Mouse (Mus musculus) kidney, adult 2 months (tissue): Measurements from ENCODE around the gene Cib2. TPM values are rescaled to one million over a fixed set of nuclear protein-coding genes. Genes with fewer than 3 reads are reported as not detected.
"Not testable (repeated sequence)": the region's sequence is repeated elsewhere in the genome, so short reads cannot be mapped to it uniquely, and the experiment has no call there.

Experiments used
- DNase-seq: peaks from one replicate; pipeline ENCODE4 v3.0.0; 2021
- H3K27ac ChIP-seq: fragments of 200-500 bp; 2 replicates; pipeline ENCODE4 v1.5.1; 2012; ENCODE audit warnings: low read depth, low read length, control low read depth, inconsistent platforms; ENCODE audit not compliant: insufficient read depth
- H3K27me3 ChIP-seq: fragments of 200-500 bp; replicated peaks from 2 replicates; pipeline ENCODE4 v1.6.1; 2012; ENCODE audit warnings: mild to moderate bottlenecking, moderate library complexity, low read length, inconsistent platforms; ENCODE audit not compliant: control insufficient read depth, insufficient read depth
- H3K36me3 ChIP-seq: fragments of 200-500 bp; 2 replicates; pipeline ENCODE4 v1.6.1; 2012; ENCODE audit warnings: mild to moderate bottlenecking, moderate library complexity, low read length, inconsistent platforms; ENCODE audit not compliant: control insufficient read depth, insufficient read depth
- H3K4me1 ChIP-seq: fragments of 200-500 bp; 2 replicates; pipeline ENCODE4 v1.6.1; 2011; ENCODE audit warnings: low read length; ENCODE audit not compliant: control insufficient read depth, insufficient read depth
- H3K4me3 ChIP-seq: fragments of 200-500 bp; 2 replicates; pipeline ENCODE4 v1.5.1; 2011; ENCODE audit warnings: mild to moderate bottlenecking, low read depth, low read length, control low read depth; ENCODE audit not compliant: insufficient read depth
- CTCF ChIP-seq: fragments of 200-500 bp; conservative IDR thresholded peaks from 2 replicates; pipeline ENCODE4 v1.5.1; 2011; ENCODE audit warnings: low read depth, mild to moderate bottlenecking, control low read depth, low read length, moderate library complexity, mixed read lengths; ENCODE audit not compliant: insufficient read depth, insufficient read length
- POLR2A ChIP-seq: fragments of 200-500 bp; IDR thresholded peaks from one replicate; pipeline ENCODE4 v1.6.1; 2011; ENCODE audit warnings: low read depth, low read length, control low read depth
- WGBS: fragments of 180-500 bp; shearing (Covaris S2); methylation state at CpG from one replicate; pipeline ENCODE4 v1.1.7; 2018; 5-methylcytosine and 5-hydroxymethylcytosine counted together
- polyA plus RNA-seq: library from polyadenylated mRNA; depleted of rRNA; stranded (reverse); fragments of >200 nt; gene quantifications from 2 replicates; pipeline ENCODE4 v1.2.3, GENCODE M21; 2012; rRNA removed

The Cib2 gene
- polyA plus RNA-seq: 7.9 and 10.0 TPM in 2 replicates

DNA sequence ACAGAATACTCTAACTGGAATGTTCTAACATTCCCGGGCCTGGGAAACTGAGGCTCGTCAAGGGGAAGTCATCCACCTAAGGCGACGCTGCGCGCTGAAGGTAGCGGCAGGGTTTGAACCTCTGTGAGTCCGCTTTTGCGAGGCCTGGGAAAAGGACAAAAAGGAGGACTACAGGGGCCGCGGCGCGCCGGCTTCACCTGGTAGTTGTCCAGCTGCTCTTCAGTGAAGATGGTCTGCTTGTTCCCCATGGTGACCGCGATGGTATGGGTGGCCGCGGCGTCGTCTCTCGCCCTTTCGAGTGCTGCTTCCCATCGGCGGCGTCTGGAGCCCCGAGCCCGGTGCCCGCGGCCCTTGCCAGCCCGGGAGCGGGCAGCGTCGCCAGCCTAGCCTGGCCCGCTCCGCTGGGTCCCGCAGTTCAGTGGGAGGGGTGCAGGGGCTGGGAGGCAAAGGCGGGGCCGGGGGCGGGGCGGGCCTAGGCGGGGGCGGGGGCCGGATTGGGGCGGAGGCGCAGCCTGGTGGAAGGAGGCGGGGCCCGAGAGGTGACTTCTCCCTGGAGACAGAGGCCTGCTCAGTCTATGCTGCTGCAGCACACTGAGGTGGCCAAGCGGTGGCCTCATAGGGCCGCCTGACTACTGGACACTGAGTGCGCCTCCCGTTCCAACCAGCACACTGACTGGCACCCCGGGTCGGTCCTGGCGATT, at the start of gene Cib2:
Gene Cib2 (minus strand): TSS at position 448 of the 701 bp plus-strand sequence.
- Histone ChIP-seq H3K4me1 (no peaks in the 10 kb centered on the region), H3K4me3 (peak within 1 kb of the TSS; percentile 54), H3K27me3 (no peaks in the 10 kb centered on the region), H3K36me3 (no peaks in the 10 kb centered on the region), H3K27ac (no peak within 1 kb of the TSS)
- 3% methylated on average over 54 of the region's 54 CpGs for WGBS
- peak; percentile 93 for DNase-seq
- TF ChIP-seq CTCF: peak; percentile 52
- TF ChIP-seq POLR2A: peak; percentile 65

DNA sequence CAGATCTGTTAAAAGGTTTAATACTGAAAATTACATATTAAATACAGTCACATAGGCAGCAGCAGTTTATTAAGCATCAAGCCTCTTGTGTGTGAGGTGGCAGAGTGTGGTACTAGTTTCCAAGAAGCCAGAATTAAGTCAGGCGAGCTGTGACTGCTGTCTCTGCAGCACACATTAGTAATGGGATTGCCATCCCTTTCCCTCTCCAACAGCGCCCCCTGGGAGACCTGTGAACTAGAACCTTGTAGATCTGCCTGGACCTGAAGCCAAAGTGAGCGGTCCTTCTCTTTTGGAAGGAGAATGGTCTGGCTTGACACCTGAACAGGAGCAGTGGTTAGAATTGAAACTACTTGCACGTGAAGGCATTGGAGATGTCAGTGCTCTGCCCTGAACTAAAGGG, 44.9 kb upstream of the Cib2 start:
- peak; percentile 72 for TF ChIP-seq CTCF
- no peak for TF ChIP-seq POLR2A
- Histone ChIP-seq H3K27me3 (no peaks in the 10 kb centered on the region), H3K4me3 (no peak overlapping the region), H3K4me1 (no peaks in the 10 kb centered on the region), H3K36me3 (peaks cover 6% of the 10 kb centered on the region), H3K27ac (no peak overlapping the region)
- 61% methylated on average over 4 of the region's 4 CpGs for WGBS
- peak; percentile 51 for DNase-seq

DNA sequence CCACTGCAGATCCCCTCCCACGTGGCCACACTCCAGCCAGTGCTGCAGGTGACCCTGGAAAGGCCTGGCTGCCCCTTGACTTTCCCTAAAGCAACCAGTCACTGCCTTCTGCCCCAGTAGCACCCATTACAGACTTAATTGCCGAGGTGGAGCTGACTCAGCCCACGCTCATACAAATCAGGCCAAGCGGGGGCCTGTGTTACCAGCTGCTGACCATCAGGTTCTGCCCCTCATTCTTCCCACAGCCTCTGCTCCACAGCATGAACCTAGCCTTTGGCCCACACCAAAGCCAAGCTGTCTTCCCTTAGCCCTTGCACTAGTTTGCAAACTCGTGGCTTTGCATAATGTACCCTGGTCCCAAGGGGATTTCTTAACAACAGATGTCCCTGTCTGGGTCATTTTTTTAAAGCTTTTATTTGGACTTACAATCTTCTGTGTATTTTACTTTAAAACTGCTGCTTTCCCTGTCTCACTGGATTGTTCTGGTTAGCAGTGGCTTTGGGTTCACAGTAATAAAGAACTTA, 44.2 kb upstream of the Cib2 start:
- DNase-seq: peak; percentile 17
- TF ChIP-seq POLR2A: no peak
- no peaks in the 10 kb centered on the region for H3K27me3 ChIP-seq
- WGBS: 68% methylated on average over 5 of the region's 5 CpGs
- H3K4me1 ChIP-seq: no peaks in the 10 kb centered on the region
- no peak overlapping the region for H3K4me3 ChIP-seq
- peaks cover 6% of the 10 kb centered on the region for H3K36me3 ChIP-seq
- H3K27ac ChIP-seq: no peak overlapping the region

DNA sequence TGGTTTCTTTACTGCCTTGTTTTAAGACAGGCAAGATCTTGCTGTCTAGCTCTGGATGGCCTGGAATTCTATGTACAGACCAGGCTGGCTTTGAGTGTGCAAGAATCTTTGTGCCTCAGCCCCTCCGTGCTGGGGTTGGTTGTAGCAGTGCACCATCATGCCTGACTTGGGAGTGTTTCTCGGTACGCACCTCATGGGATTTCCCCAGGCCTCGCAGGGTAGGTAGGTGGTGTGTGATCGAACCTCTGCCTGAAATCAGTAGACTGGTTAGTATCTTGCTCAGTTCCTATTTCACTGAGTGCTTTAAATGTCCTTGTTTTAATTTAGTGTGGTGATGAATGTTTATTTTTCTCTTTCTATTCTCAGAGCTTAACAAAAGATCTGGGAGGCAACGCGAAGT, 42.9 kb upstream of the Cib2 start:
- Histone ChIP-seq H3K4me1 (no peaks in the 10 kb centered on the region), H3K27ac (no peak overlapping the region), H3K36me3 (peaks cover 6% of the 10 kb centered on the region), H3K4me3 (no peak overlapping the region), H3K27me3 (no peaks in the 10 kb centered on the region)
- TF ChIP-seq CTCF (no peak), POLR2A (no peak)
- DNase-seq: no peak
- 91% methylated on average over 7 of the region's 7 CpGs for WGBS

DNA sequence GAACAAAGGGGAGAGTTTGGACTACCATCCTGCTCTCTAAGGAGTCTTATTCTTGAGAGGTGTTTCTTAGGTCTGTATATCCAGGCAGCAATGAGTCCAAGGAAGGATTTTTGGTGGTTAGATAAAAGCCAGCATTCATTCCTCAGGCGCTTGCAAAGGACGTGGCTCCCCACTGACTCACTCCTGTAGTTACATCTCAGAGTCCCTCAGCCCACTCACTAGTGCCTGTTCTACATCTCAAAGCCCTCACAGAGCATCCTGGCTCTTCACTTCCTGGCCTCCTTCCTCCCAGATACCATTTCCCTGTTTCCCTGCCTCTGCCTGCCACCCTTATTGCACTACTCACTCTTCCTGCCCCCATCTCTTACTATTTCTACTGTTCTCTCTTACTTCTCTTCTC, 42.4 kb upstream of the Cib2 start:
- no peak for DNase-seq
- TF ChIP-seq POLR2A (no peak), CTCF (no peak)
- Histone ChIP-seq H3K4me3 (no peak overlapping the region), H3K4me1 (no peaks in the 10 kb centered on the region), H3K27me3 (no peaks in the 10 kb centered on the region), H3K27ac (no peak overlapping the region), H3K36me3 (peaks cover 6% of the 10 kb centered on the region)
- 95% methylated on average over 2 of the region's 2 CpGs for WGBS

DNA sequence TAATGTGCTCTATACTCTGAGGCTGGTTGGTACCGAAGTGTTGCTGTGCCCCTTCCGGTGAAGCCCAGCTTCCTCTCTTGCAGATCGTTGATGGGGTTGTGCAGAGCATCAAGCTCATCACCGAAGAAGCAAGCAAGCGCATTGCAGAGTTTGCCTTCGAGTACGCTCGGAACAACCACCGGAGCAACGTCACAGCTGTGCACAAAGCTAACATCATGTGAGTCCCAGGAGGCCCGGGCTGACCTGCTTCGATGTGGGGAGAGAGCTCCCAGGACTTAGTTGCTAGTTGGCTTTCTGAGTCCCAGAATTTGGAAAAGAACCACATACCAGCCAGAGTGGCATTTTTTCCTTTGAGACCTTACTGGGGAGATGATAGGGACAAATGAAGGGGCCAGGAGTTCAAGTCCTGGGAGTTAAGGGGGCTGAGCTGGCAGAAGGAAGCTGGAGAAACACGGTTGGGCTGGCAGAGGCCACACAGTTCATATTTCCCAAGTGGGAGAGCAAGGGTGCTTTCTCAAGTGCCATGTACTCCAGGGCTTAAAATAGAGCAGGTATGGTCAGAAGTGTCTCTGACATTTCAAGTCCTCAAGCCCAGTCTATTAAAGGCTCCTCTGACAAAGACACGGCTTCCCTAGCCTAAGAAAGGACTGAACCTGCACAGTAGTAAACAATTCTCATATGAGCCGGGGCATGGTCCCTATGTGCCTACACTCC, 36.9 kb upstream of the Cib2 start:
- H3K36me3 ChIP-seq: peaks cover 17% of the 10 kb centered on the region
- no peaks in the 10 kb centered on the region for H3K4me1 ChIP-seq
- H3K4me3 ChIP-seq: no peak overlapping the region
- 91% methylated on average over 15 of the region's 15 CpGs for WGBS
- H3K27ac ChIP-seq: no peak overlapping the region
- H3K27me3 ChIP-seq: no peaks in the 10 kb centered on the region
- DNase-seq: no peak
- TF ChIP-seq POLR2A (no peak), CTCF (no peak)

DNA sequence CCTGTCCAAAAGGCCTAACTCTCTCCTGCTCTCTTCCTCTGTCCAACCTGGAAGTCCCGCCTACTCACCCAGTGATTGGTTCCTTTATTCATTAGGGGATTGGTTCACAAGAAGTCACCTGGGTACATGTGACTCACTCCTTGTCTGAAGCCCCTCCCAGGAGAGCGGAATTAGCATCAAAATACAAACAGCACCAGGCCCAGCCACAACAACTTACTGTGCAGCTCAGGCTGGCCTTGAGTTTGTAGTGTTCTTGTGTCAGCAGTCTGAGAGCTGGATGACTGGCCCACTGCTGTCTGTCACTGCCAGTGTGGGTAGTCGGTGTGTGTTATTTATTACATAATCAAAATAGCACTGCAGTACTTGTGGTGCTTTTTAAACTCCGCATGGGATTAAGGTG, 33.6 kb upstream of the Cib2 start:
- not testable (repeated sequence) for H3K27me3 ChIP-seq, H3K27ac ChIP-seq, DNase-seq, H3K4me3 ChIP-seq, H3K4me1 ChIP-seq
- peaks cover 11% of the 10 kb centered on the region for H3K36me3 ChIP-seq
- WGBS: 79% methylated on average over 4 of the region's 4 CpGs
